In the genomic region with DNA sequence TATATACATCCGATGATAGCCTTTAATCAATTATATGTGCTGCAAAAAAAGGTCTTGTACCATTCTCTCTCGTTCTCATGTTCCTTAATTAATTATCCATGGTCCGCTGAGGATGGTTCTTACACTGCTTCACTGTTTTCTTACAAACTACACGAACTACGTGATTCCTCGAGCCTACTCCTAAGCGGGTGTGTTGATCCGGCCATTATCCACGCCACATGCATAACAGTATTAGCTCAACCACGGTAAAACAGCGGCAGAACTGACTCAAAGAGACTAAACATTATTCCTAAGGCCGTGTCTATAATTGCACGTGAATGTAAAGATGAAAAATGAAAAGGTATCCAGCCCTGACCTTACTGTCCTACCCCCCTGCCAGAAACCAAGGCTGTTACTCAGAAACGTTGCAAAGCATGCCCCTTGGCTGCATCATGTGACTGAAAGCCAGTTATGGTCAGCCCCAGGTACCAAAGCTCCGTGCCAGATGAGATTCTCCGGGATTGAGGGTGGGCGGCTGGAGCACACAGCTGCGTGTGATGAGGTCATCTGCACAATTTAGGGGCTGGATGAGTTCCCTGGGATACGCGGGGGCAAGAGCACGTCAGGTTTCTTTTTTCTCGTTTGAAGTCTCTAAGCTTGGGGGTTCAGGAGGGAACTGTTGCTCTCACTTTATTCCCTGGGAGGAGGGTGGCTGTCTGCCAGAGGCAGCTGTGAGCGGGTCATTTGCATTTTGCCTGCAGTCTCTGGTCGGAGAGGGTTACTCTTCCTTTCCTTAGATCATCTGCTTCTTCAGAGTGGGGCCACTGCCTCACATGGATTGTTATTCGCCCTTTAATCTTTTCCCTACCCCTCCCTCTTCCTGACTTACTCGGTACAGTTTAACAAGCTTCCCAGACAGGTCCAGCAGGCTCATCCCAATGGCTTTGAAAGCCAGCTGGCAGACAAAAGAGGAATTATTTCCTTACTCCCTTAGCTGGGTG, we compare ENCODE assay signal across 7 mouse cellular contexts.
DNase-seq lines count a peak whose midpoint lies in the region; ATAC-seq lines count a peak whose summit lies in the region.

No protein-coding gene starts in this region.

- peaks cover 12% of the 10 kb centered on the region for H3K4me1 ChIP-seq in embryonic facial prominence, embryonic 15.5 days
- H3K4me1 ChIP-seq in hindbrain, embryonic 15.5 days (replicated peaks) = peaks cover 20% of the 10 kb centered on the region
- peaks cover 17% of the 10 kb centered on the region for H3K4me1 ChIP-seq in limb, embryonic 12.5 days (replicated peaks)
- H3K4me1 ChIP-seq in neural tube, embryonic 11.5 days (ENCODE audit: control insufficient read depth, insufficient read depth, low read length) = peaks cover 15% of the 10 kb centered on the region

- peak overlapping the region; percentile 55 for H3K4me2 ChIP-seq in embryonic facial prominence, embryonic 15.5 days (replicated peaks)
- peak overlapping the region; percentile 70 for H3K4me2 ChIP-seq in hindbrain, embryonic 15.5 days
- H3K4me2 ChIP-seq in limb, embryonic 12.5 days = peak overlapping the region; percentile 64
- H3K4me2 ChIP-seq in neural tube, embryonic 11.5 days (ENCODE audit: low read depth) = peak overlapping the region; percentile 56

- H3K27ac ChIP-seq in embryonic facial prominence, embryonic 15.5 days (replicated peaks) = peak overlapping the region; percentile 65
- peak overlapping the region; percentile 65 for H3K27ac ChIP-seq in hindbrain, embryonic 15.5 days (replicated peaks)
- H3K27ac ChIP-seq in limb, embryonic 12.5 days = no peak overlapping the region
- H3K27ac ChIP-seq in neural tube, embryonic 11.5 days (ENCODE audit: low read depth, low read length) = peak overlapping the region; percentile 58; the same call in 1 of the 2 replicates

- no peak overlapping the region for H3K9ac ChIP-seq in embryonic facial prominence, embryonic 15.5 days
- H3K9ac ChIP-seq in hindbrain, embryonic 15.5 days = peak overlapping the region; percentile 33
- H3K9ac ChIP-seq in limb, embryonic 12.5 days (replicated peaks) = peak overlapping the region; percentile 34
- H3K9ac ChIP-seq in neural tube, embryonic 11.5 days (ENCODE audit: low read length) = peak overlapping the region; percentile 39; the same call in 1 of the 2 replicates

- no peaks in the 10 kb centered on the region for H3K9me3 ChIP-seq in embryonic facial prominence, embryonic 15.5 days (replicated peaks)
- H3K9me3 ChIP-seq in hindbrain, embryonic 15.5 days = no peaks in the 10 kb centered on the region
- no peaks in the 10 kb centered on the region for H3K9me3 ChIP-seq in limb, embryonic 12.5 days
- no peaks in the 10 kb centered on the region for H3K9me3 ChIP-seq in neural tube, embryonic 11.5 days (ENCODE audit: control insufficient read depth, low read length)

- H3K36me3 ChIP-seq in embryonic facial prominence, embryonic 15.5 days = no peaks in the 10 kb centered on the region
- no peaks in the 10 kb centered on the region for H3K36me3 ChIP-seq in hindbrain, embryonic 15.5 days
- no peaks in the 10 kb centered on the region for H3K36me3 ChIP-seq in limb, embryonic 12.5 days
- no peaks in the 10 kb centered on the region for H3K36me3 ChIP-seq in neural tube, embryonic 11.5 days (ENCODE audit: control insufficient read depth, insufficient read depth, low read length)

- peak; percentile 87 for ATAC-seq in embryonic facial prominence, embryonic 15.5 days (ENCODE audit: insufficient number of reproducible peaks, low FRiP score, low TSS enrichment, low read depth)
- ATAC-seq in hindbrain, embryonic 15.5 days (ENCODE audit: low FRiP score, low read depth) = peak; percentile 76
- peak; percentile 78 for ATAC-seq in limb, embryonic 12.5 days (ENCODE audit: insufficient number of reproducible peaks, insufficient read depth, low FRiP score, low TSS enrichment, low read depth)
- peak; percentile 74 for ATAC-seq in neural tube, embryonic 11.5 days (ENCODE audit: insufficient read depth, low FRiP score, low TSS enrichment)

- no peaks in the 10 kb centered on the region for H3K27me3 ChIP-seq in embryonic facial prominence, embryonic 15.5 days
- no peaks in the 10 kb centered on the region for H3K27me3 ChIP-seq in hindbrain, embryonic 15.5 days
- H3K27me3 ChIP-seq in limb, embryonic 12.5 days = peaks cover 5% of the 10 kb centered on the region; the same call in 1 of the 2 replicates
- H3K27me3 ChIP-seq in neural tube, embryonic 11.5 days (ENCODE audit: control insufficient read depth, insufficient read depth, low read length) = no peaks in the 10 kb centered on the region

- peak; percentile 17 to 22 for DNase-seq in right cerebral cortex, adult 2 months (ENCODE audit: low spot score in 2 of 2)
- no peak for DNase-seq in right cerebral cortex, postnatal 25 days
- peak; percentile 72 for DNase-seq in neural tube, embryonic 11.5 days (ENCODE audit: low spot score)
- DNase-seq in spleen, postnatal 10 days (ENCODE audit: low spot score in 2 of 2) = no peak

- 6% methylated on average over 26 of the region's 26 CpGs for WGBS in embryonic facial prominence, embryonic 15.5 days
- WGBS in hindbrain, embryonic 15.5 days = 6% methylated on average over 26 of the region's 26 CpGs
- WGBS in limb, embryonic 12.5 days = 15% methylated on average over 26 of the region's 26 CpGs
- WGBS in neural tube, embryonic 11.5 days = 6% methylated on average over 26 of the region's 26 CpGs

- H3K4me3 ChIP-seq in embryonic facial prominence, embryonic 15.5 days (replicated peaks) = peak overlapping the region; percentile 32
- H3K4me3 ChIP-seq in hindbrain, embryonic 15.5 days = peak overlapping the region; percentile 36
- peak overlapping the region; percentile 29 for H3K4me3 ChIP-seq in limb, embryonic 12.5 days (replicated peaks)
- H3K4me3 ChIP-seq in neural tube, embryonic 11.5 days (ENCODE audit: low read depth, low read length) = peak overlapping the region; percentile 23

Comparison
In these comparisons a context has a peak if more than half of its experiments do, and no peak if none do; other contexts are left out.
1. DNase-seq: peak in right cerebral cortex, adult 2 months (2 of 2) and neural tube, embryonic 11.5 days (single experiment); none in right cerebral cortex, postnatal 25 days (single experiment) and spleen, postnatal 10 days (0 of 2).
2. Peak in every context shown above with its lines, with median percentiles within 50 percentile points of each other: ATAC-seq, H3K4me2 ChIP-seq and H3K4me3 ChIP-seq.